Mouse (Mus musculus): ENCODE data around the gene Olfr46. TPM values are rescaled to one million over a fixed set of nuclear protein-coding genes. Genes with fewer than 3 reads are reported as not detected.
"Not testable (repeated sequence)": the region's sequence is repeated elsewhere in the genome, so short reads cannot be mapped to it uniquely, and the experiment has no call there.

The Olfr46 gene
- polyA plus RNA-seq (2015; fragmentation: Nextera tagmentation; extraction: Ambion mirVana): not detected in 2 replicates

DNA sequence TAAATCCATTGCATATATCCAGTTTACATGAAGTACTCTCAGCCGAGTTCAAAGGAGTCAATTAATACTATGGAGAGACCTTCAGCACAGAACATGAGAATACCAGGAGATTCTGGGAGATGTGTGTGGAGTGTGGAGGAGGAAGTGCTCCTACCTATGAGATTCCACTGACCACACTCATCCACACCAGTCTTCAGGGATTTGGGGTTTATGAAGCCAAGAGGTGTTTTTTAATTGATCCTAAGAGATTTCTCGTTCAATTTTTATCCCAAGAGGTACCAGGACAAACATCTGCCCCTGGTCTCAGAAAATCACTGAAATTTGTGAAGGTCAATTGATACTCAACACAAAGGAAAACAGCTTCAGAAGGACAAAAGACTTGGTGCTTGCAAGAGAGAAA, at the start of gene Olfr46:
Olfr46 (plus strand) TSS at position 301 of the 400 bp plus-strand sequence.
- not testable (repeated sequence) for H3K36me3 ChIP-seq; H3K27me3 ChIP-seq; H3K9me3 ChIP-seq; H3K4me2 ChIP-seq; ATAC-seq (ENCODE audit: low FRiP score); H3K27ac ChIP-seq; H3K4me1 ChIP-seq (replicated peaks); H3K4me3 ChIP-seq; H3K9ac ChIP-seq
- 89% methylated on average over 2 of the region's 2 CpGs for WGBS

DNA sequence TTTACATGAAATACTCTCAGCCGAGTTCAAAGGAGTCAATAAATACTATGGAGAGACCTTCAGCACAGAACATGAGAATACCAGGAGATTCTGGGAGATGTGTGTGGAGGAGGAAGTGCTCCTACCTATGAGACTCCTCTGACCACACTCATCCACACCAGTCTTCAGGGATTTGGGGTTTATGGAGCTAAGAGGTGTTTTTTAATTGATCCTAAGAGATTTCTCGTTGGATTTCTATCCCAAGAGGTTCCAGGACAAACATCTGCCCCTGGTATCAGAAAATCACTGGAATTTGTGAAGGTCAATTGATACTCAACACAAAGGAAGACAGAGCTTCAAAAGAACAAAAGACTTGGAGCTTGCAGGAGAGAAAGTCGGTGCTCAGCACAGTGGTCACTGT, 33.5 kb upstream of the Olfr46 start, which contains the start of gene Olfr538:
Olfr538 (plus strand) TSS at position 301 of the 400 bp plus-strand sequence.
- Histone ChIP-seq H3K4me2 (no peak within 1 kb of the TSS), H3K27me3 (no peaks in the 10 kb centered on the region), H3K36me3 (no peaks in the 10 kb centered on the region), H3K9ac (no peak within 1 kb of the TSS), H3K4me3 (no peak within 1 kb of the TSS), H3K27ac (no peak within 1 kb of the TSS), H3K4me1 (replicated peaks) (no peaks in the 10 kb centered on the region), H3K9me3 (peaks cover 6% of the 10 kb centered on the region; the same call in 1 of the 2 replicates)
- ATAC-seq (ENCODE audit: low FRiP score): no peak
- WGBS: 54% methylated on average over 3 of the region's 3 CpGs

DNA sequence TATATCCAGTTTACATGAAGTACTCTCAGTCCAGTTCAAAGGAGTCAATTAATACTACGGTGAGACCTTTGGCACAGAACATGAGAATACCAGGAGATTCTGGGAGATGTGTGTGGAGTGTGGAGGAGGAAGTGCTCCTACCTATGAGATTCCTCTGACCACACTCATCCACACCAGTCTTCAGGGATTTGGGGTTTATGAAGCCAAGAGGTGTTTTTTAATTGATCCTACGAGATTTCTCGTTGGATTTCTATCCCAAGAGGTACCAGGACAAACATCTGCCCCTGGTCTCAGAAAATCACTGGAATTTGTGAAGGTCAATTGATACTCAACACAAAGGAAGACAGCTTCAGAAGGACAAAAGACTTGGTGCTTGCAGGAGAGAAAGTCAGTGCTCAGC, 27.6 kb downstream of the Olfr46 start, which contains the start of gene Olfr61:
Olfr61 (plus strand) TSS at position 301 of the 400 bp plus-strand sequence.
- not testable (repeated sequence) for H3K4me1 ChIP-seq (replicated peaks); H3K36me3 ChIP-seq; ATAC-seq (ENCODE audit: low FRiP score); H3K9me3 ChIP-seq; H3K4me2 ChIP-seq; H3K27ac ChIP-seq; H3K4me3 ChIP-seq; H3K9ac ChIP-seq; H3K27me3 ChIP-seq
- 89% methylated on average over 3 of the region's 3 CpGs for WGBS

GRCm38 (mm10) chr7:140630559-140630958, 29.5 kb downstream of the Olfr46 start:
- H3K4me1 ChIP-seq (replicated peaks): no peaks in the 10 kb centered on the region
- WGBS: 88% methylated on average over 1 of the region's 1 CpGs
- H3K4me2 ChIP-seq: no peak overlapping the region
- H3K27me3 ChIP-seq: no peaks in the 10 kb centered on the region
- ATAC-seq (ENCODE audit: low FRiP score): no peak
- no peak overlapping the region for H3K4me3 ChIP-seq
- no peak overlapping the region for H3K27ac ChIP-seq
- no peak overlapping the region for H3K9ac ChIP-seq
- no peaks in the 10 kb centered on the region for H3K36me3 ChIP-seq
- H3K9me3 ChIP-seq: no peaks in the 10 kb centered on the region

GRCm38 (mm10) chr7:140646152-140646551, 45.1 kb downstream of the Olfr46 start, which contains the start of gene Olfr53:
TSS of gene Olfr53 (plus strand) at chr7:140646452.
- 96% methylated on average over 1 of the region's 1 CpGs for WGBS

GRCm38 (mm10) chr7:140659630-140660029, 58.6 kb downstream of the Olfr46 start, which contains the start of gene Olfr539:
TSS of gene Olfr539 (plus strand) at chr7:140659930.
- no peak within 1 kb of the TSS for H3K4me2 ChIP-seq
- ATAC-seq (ENCODE audit: low FRiP score): no peak
- H3K36me3 ChIP-seq: no peaks in the 10 kb centered on the region
- H3K9me3 ChIP-seq: no peaks in the 10 kb centered on the region
- no peaks in the 10 kb centered on the region for H3K27me3 ChIP-seq
- WGBS: 85% methylated on average over 4 of the region's 4 CpGs
- H3K9ac ChIP-seq: no peak within 1 kb of the TSS
- H3K27ac ChIP-seq: no peak within 1 kb of the TSS
- H3K4me1 ChIP-seq (replicated peaks): no peaks in the 10 kb centered on the region
- H3K4me3 ChIP-seq: no peak within 1 kb of the TSS

More at GRCm38 (mm10) chr7:140646152-140646551, 45.1 kb downstream of the Olfr46 start, which contains the start of gene Olfr53:
- Histone ChIP-seq H3K9me3 (peaks cover 4% of the 10 kb centered on the region; the same call in 1 of the 2 replicates), H3K4me3 (no peak within 1 kb of the TSS), H3K9ac (no peak within 1 kb of the TSS), H3K36me3 (no peaks in the 10 kb centered on the region), H3K27ac (no peak within 1 kb of the TSS), H3K27me3 (no peaks in the 10 kb centered on the region), H3K4me2 (no peak within 1 kb of the TSS), H3K4me1 (replicated peaks) (no peaks in the 10 kb centered on the region)
- no peak for ATAC-seq (ENCODE audit: low FRiP score)

Other genes starting within 250 kb of the Olfr46 start
- gene Olfr60, start 239.6 kb upstream of the Olfr46 start, polyA plus RNA-seq (2015; fragmentation: Nextera tagmentation; extraction: Ambion mirVana): not detected in 2 replicates
- not detected in 2 replicates for gene Olfr530, start 224.9 kb upstream of the Olfr46 start, polyA plus RNA-seq (2015; fragmentation: Nextera tagmentation; extraction: Ambion mirVana)
- not detected in 2 replicates for gene Olfr531, start 198.4 kb upstream of the Olfr46 start, polyA plus RNA-seq (2015; fragmentation: Nextera tagmentation; extraction: Ambion mirVana)
- gene Olfr532, start 179.6 kb upstream of the Olfr46 start, polyA plus RNA-seq (2015; fragmentation: Nextera tagmentation; extraction: Ambion mirVana): not detected in 2 replicates
- not detected in 2 replicates for gene Olfr533, start 137.9 kb upstream of the Olfr46 start, polyA plus RNA-seq (2015; fragmentation: Nextera tagmentation; extraction: Ambion mirVana)
- not detected in 2 replicates for gene Olfr535, start 117.1 kb upstream of the Olfr46 start, polyA plus RNA-seq (2015; fragmentation: Nextera tagmentation; extraction: Ambion mirVana)
- not detected in 2 replicates for gene Olfr536, start 93.9 kb upstream of the Olfr46 start, polyA plus RNA-seq (2015; fragmentation: Nextera tagmentation; extraction: Ambion mirVana)
- gene Olfr538, start 33.4 kb upstream of the Olfr46 start, polyA plus RNA-seq (2015; fragmentation: Nextera tagmentation; extraction: Ambion mirVana): not detected in 2 replicates
- not detected in 2 replicates for gene Olfr61, start 27.7 kb downstream of the Olfr46 start, polyA plus RNA-seq (2015; fragmentation: Nextera tagmentation; extraction: Ambion mirVana)
- not detected in 2 replicates for gene Olfr53, start 45.2 kb downstream of the Olfr46 start, polyA plus RNA-seq (2015; fragmentation: Nextera tagmentation; extraction: Ambion mirVana)
- not detected in 2 replicates for gene Olfr539, start 58.7 kb downstream of the Olfr46 start, polyA plus RNA-seq (2015; fragmentation: Nextera tagmentation; extraction: Ambion mirVana)
- not detected in 2 replicates for gene Olfr45, start 80.7 kb downstream of the Olfr46 start, polyA plus RNA-seq (2015; fragmentation: Nextera tagmentation; extraction: Ambion mirVana)
- gene Olfr541, start 96.0 kb downstream of the Olfr46 start, polyA plus RNA-seq (2015; fragmentation: Nextera tagmentation; extraction: Ambion mirVana): not detected in 2 replicates
- gene Cyp2e1, start 162.5 kb downstream of the Olfr46 start, polyA plus RNA-seq (2015; fragmentation: Nextera tagmentation; extraction: Ambion mirVana): not detected in 2 replicates
- 0.26 and 0.57 TPM in 2 replicates for gene Syce1, start 186.6 kb downstream of the Olfr46 start, polyA plus RNA-seq (2015; fragmentation: Nextera tagmentation; extraction: Ambion mirVana)
- 24.1 and 26.6 TPM in 2 replicates for gene Zfp941, start 220.9 kb downstream of the Olfr46 start, polyA plus RNA-seq (2015; fragmentation: Nextera tagmentation; extraction: Ambion mirVana)
- gene Urah, start 233.7 kb downstream of the Olfr46 start, polyA plus RNA-seq (2015; fragmentation: Nextera tagmentation; extraction: Ambion mirVana): not detected in 2 replicates
- not detected in 2 replicates for gene Scgb1c1, start 244.3 kb downstream of the Olfr46 start, polyA plus RNA-seq (2015; fragmentation: Nextera tagmentation; extraction: Ambion mirVana)
- not detected in 2 replicates for gene Odf3, start 246.5 kb downstream of the Olfr46 start, polyA plus RNA-seq (2015; fragmentation: Nextera tagmentation; extraction: Ambion mirVana)

All from hindbrain, embryonic 13.5 days (tissue).